Mouse (Mus musculus) neural tube, embryonic 14.5 days (tissue): ENCODE data around the gene Gnaz. TPM values are rescaled to one million over a fixed set of nuclear protein-coding genes. Genes with fewer than 3 reads are reported as not detected.
"Not testable (repeated sequence)": the region's sequence is repeated elsewhere in the genome, so short reads cannot be mapped to it uniquely, and the experiment has no call there.

Source experiments
- ATAC-seq: fragments of 200-750 bp; cut with Nextera tagmentation; 2 replicates; pipeline ENCODE4 v1.8.0; 2017; ENCODE audit warnings: low read depth, mild to moderate bottlenecking, moderate TSS enrichment, moderate library complexity
- H3K27ac ChIP-seq: fragments of 300-500 bp; sonication (generic); 2 replicates; pipeline ENCODE4 v1.5.1; 2014; ENCODE audit warnings: low read depth, mild to moderate bottlenecking, control low read depth, low read length, moderate library complexity, mixed read lengths
- H3K27me3 ChIP-seq: fragments of 300-500 bp; sonication (generic); 2 replicates; pipeline ENCODE4 v1.6.1; 2014; ENCODE audit warnings: low read length; ENCODE audit not compliant: control insufficient read depth, insufficient read depth
- H3K36me3 ChIP-seq: fragments of 300-500 bp; sonication (generic); 2 replicates; pipeline ENCODE4 v1.6.1; 2014; ENCODE audit warnings: low read length, mixed read lengths; ENCODE audit not compliant: control insufficient read depth, insufficient read depth
- H3K4me1 ChIP-seq: fragments of 300-500 bp; sonication (generic); 2 replicates; pipeline ENCODE4 v1.6.1; 2014; ENCODE audit warnings: low read length; ENCODE audit not compliant: control insufficient read depth, insufficient read depth
- H3K4me2 ChIP-seq: fragments of 300-500 bp; sonication (generic); 2 replicates; pipeline ENCODE4 v1.6.1; 2014; ENCODE audit warnings: mild to moderate bottlenecking, low read depth, low read length, control low read depth
- H3K4me3 ChIP-seq: fragments of 300-500 bp; sonication (generic); 2 replicates; pipeline ENCODE4 v1.5.1; 2014; ENCODE audit warnings: low read depth, low read length, control low read depth, mixed read lengths
- H3K9ac ChIP-seq: fragments of 300-500 bp; sonication (generic); replicated peaks from 2 replicates; pipeline ENCODE4 v1.6.1; 2014; ENCODE audit warnings: low read depth, mild to moderate bottlenecking, control low read depth, low read length, mixed read lengths
- H3K9me3 ChIP-seq: fragments of 300-500 bp; sonication (generic); 2 replicates; pipeline ENCODE4 v1.6.1; 2016; ENCODE audit warnings: low read length; ENCODE audit not compliant: control insufficient read depth
- WGBS: fragments of 180-500 bp; shearing (Covaris S2); extraction: QIAGEN DNeasy Blood & Tissue Kit; methylation state at CpG from one replicate; pipeline ENCODE4 v1.1.7; 2014; 5-methylcytosine and 5-hydroxymethylcytosine counted together
- polyA plus RNA-seq: library from polyadenylated mRNA; unstranded; fragments of >200 nt; fragmentation: Nextera tagmentation; extraction: Ambion mirVana; gene quantifications from 2 replicates; pipeline ENCODE4 v1.2.1, GENCODE M21; 2014

Gene Gnaz
- polyA plus RNA-seq, 1 experiment from 2014 or later = 61.2 TPM

- no peaks in the 10 kb centered on the region for H3K27me3 ChIP-seq
- no peak for ATAC-seq
- 87% methylated on average over 3 of the region's 3 CpGs for WGBS
- H3K27ac ChIP-seq = no peak overlapping the region
- H3K9me3 ChIP-seq = no peaks in the 10 kb centered on the region
- no peaks in the 10 kb centered on the region for H3K36me3 ChIP-seq
- peaks cover 11% of the 10 kb centered on the region for H3K4me1 ChIP-seq
- H3K4me3 ChIP-seq = no peak overlapping the region
- no peak overlapping the region for H3K9ac ChIP-seq
- H3K4me2 ChIP-seq = no peak overlapping the region
Measured at GRCm38 (mm10) chr10:75030234-75030633, 63.3 kb downstream of the Gnaz start.

- H3K9me3 ChIP-seq = no peaks in the 10 kb centered on the region
- peaks cover 17% of the 10 kb centered on the region for H3K4me1 ChIP-seq
- H3K27ac ChIP-seq = no peak overlapping the region
- H3K27me3 ChIP-seq = no peaks in the 10 kb centered on the region
- H3K36me3 ChIP-seq = no peaks in the 10 kb centered on the region
- H3K9ac ChIP-seq = no peak overlapping the region
- H3K4me3 ChIP-seq = no peak overlapping the region
- H3K4me2 ChIP-seq = no peak overlapping the region
- no peak for ATAC-seq
- WGBS = 63% methylated on average over 5 of the region's 5 CpGs
Measured at GRCm38 (mm10) chr10:75031345-75032114, 64.6 kb downstream of the Gnaz start.

GRCm38 (mm10) chr10:75032395-75032794 lies 65.4 kb downstream of the Gnaz start, which contains the start of gene Rsph14:
TSS of gene Rsph14 (minus strand) at chr10:75032586.
- Histone ChIP-seq H3K4me3 (no peak within 1 kb of the TSS), H3K4me1 (peaks cover 20% of the 10 kb centered on the region), H3K27ac (peak within 1 kb of the TSS; percentile 40), H3K9me3 (no peaks in the 10 kb centered on the region), H3K4me2 (peak within 1 kb of the TSS; percentile 21), H3K9ac (no peak within 1 kb of the TSS), H3K27me3 (no peaks in the 10 kb centered on the region), H3K36me3 (no peaks in the 10 kb centered on the region)
- 8% methylated on average over 10 of the region's 10 CpGs for WGBS
- ATAC-seq = peak; percentile 75

GRCm38 (mm10) chr10:75036883-75037379 lies 70.0 kb downstream of the Gnaz start, which contains the start of gene Rab36:
TSS of gene Rab36 (plus strand) at chr10:75037058.
- Histone ChIP-seq H3K36me3 (no peaks in the 10 kb centered on the region), H3K4me3 (peak within 1 kb of the TSS; percentile 39), H3K9ac (peak within 1 kb of the TSS; percentile 66), H3K9me3 (no peaks in the 10 kb centered on the region), H3K27me3 (no peaks in the 10 kb centered on the region), H3K4me2 (peak within 1 kb of the TSS; percentile 76), H3K27ac (peak within 1 kb of the TSS; percentile 82), H3K4me1 (peaks cover 23% of the 10 kb centered on the region)
- under 1% methylated on average over 36 of the region's 36 CpGs for WGBS
- ATAC-seq = peak; percentile 94

GRCm38 (mm10) chr10:75042060-75042459 lies 75.1 kb downstream of the Gnaz start:
- not testable (repeated sequence) for ATAC-seq, H3K9ac ChIP-seq, H3K36me3 ChIP-seq, H3K27me3 ChIP-seq, H3K27ac ChIP-seq, H3K9me3 ChIP-seq, H3K4me1 ChIP-seq, H3K4me2 ChIP-seq, H3K4me3 ChIP-seq
- WGBS = 15% methylated on average over 1 of the region's 1 CpGs

- 44% methylated on average over 7 of the region's 7 CpGs for WGBS
Measured at GRCm38 (mm10) chr10:75044459-75044858, 77.5 kb downstream of the Gnaz start.

GRCm38 (mm10) chr10:75045831-75046230 lies 78.9 kb downstream of the Gnaz start:
- H3K9me3 ChIP-seq = no peaks in the 10 kb centered on the region
- no peaks in the 10 kb centered on the region for H3K36me3 ChIP-seq
- WGBS = 89% methylated on average over 15 of the region's 15 CpGs
- H3K4me2 ChIP-seq = no peak overlapping the region
- no peak overlapping the region for H3K9ac ChIP-seq
- H3K4me3 ChIP-seq = no peak overlapping the region
- no peaks in the 10 kb centered on the region for H3K27me3 ChIP-seq
- H3K27ac ChIP-seq = no peak overlapping the region
- no peak for ATAC-seq
- no peaks in the 10 kb centered on the region for H3K4me1 ChIP-seq

More at GRCm38 (mm10) chr10:75044459-75044858, 77.5 kb downstream of the Gnaz start:
- Histone ChIP-seq H3K4me2 (no peak overlapping the region), H3K36me3 (no peaks in the 10 kb centered on the region), H3K4me3 (no peak overlapping the region), H3K9ac (no peak overlapping the region), H3K27ac (no peak overlapping the region), H3K4me1 (no peaks in the 10 kb centered on the region), H3K27me3 (no peaks in the 10 kb centered on the region), H3K9me3 (no peaks in the 10 kb centered on the region)
- no peak for ATAC-seq

- H3K36me3 ChIP-seq = no peaks in the 10 kb centered on the region
- H3K4me1 ChIP-seq = no peaks in the 10 kb centered on the region
- no peak overlapping the region for H3K4me3 ChIP-seq
- no peaks in the 10 kb centered on the region for H3K9me3 ChIP-seq
- ATAC-seq = no peak
- H3K9ac ChIP-seq = no peak overlapping the region
- H3K27ac ChIP-seq = no peak overlapping the region
- 93% methylated on average over 7 of the region's 7 CpGs for WGBS
- H3K4me2 ChIP-seq = no peak overlapping the region
- no peaks in the 10 kb centered on the region for H3K27me3 ChIP-seq
Measured at GRCm38 (mm10) chr10:75048711-75049110, 81.7 kb downstream of the Gnaz start.

- no peaks in the 10 kb centered on the region for H3K27me3 ChIP-seq
- no peaks in the 10 kb centered on the region for H3K9me3 ChIP-seq
- WGBS = 94% methylated on average over 21 of the region's 21 CpGs
- ATAC-seq = no peak
- H3K9ac ChIP-seq = no peak overlapping the region
- no peaks in the 10 kb centered on the region for H3K36me3 ChIP-seq
- H3K4me2 ChIP-seq = no peak overlapping the region
- no peaks in the 10 kb centered on the region for H3K4me1 ChIP-seq
- H3K4me3 ChIP-seq = no peak overlapping the region
- no peak overlapping the region for H3K27ac ChIP-seq
Measured at GRCm38 (mm10) chr10:75051364-75052074, 84.5 kb downstream of the Gnaz start.
